Mouse (Mus musculus) heart, postnatal 0 days (tissue): ENCODE data around the gene Dnttip1. TPM values are rescaled to one million over a fixed set of nuclear protein-coding genes. Genes with fewer than 3 reads are reported as not detected.

Source experiments
- ATAC-seq: fragments of 200-750 bp; cut with Nextera tagmentation; 2 replicates; pipeline ENCODE4 v1.8.0; 2017; ENCODE audit warnings: low read depth, moderate number of reproducible peaks, moderate library complexity; ENCODE audit not compliant: insufficient read depth
- DNase-seq: peaks from one replicate; pipeline ENCODE4 v3.0.0-alpha.2; 2016; ENCODE audit warnings: low spot score
- H3K27ac ChIP-seq: fragments of 300-500 bp; sonication (generic); 2 replicates; pipeline ENCODE4 v1.5.1; 2014; ENCODE audit warnings: low read depth, mild to moderate bottlenecking
- H3K27me3 ChIP-seq: fragments of 300-500 bp; sonication (generic); 2 replicates; pipeline ENCODE4 v1.6.1; 2014; ENCODE audit warnings: low read length, mixed read lengths; ENCODE audit not compliant: control insufficient read depth, insufficient read depth
- H3K36me3 ChIP-seq: fragments of 300-500 bp; sonication (generic); replicated peaks from 2 replicates; pipeline ENCODE4 v1.6.1; 2014; ENCODE audit warnings: low read length, mixed read lengths; ENCODE audit not compliant: control insufficient read depth, insufficient read depth
- H3K4me1 ChIP-seq: fragments of 300-500 bp; sonication (generic); 2 replicates; pipeline ENCODE4 v1.6.1; 2014; ENCODE audit warnings: antibody characterized with exemption; ENCODE audit not compliant: control insufficient read depth, insufficient read depth
- H3K4me2 ChIP-seq: fragments of 300-500 bp; sonication (generic); 2 replicates; pipeline ENCODE4 v1.6.1; 2014; ENCODE audit warnings: low read depth, mild to moderate bottlenecking, low read length, moderate library complexity
- H3K4me3 ChIP-seq: fragments of 300-500 bp; sonication (generic); 2 replicates; pipeline ENCODE4 v1.5.1; 2014; ENCODE audit warnings: low read depth, low read length
- H3K9ac ChIP-seq: fragments of 300-500 bp; sonication (generic); replicated peaks from 2 replicates; pipeline ENCODE4 v1.6.1; 2014; ENCODE audit warnings: low read depth, low read length, mixed read lengths
- H3K9me3 ChIP-seq: fragments of 300-500 bp; sonication (generic); replicated peaks from 2 replicates; pipeline ENCODE4 v1.6.1; 2016; ENCODE audit warnings: low read length; ENCODE audit not compliant: control insufficient read depth
- CTCF ChIP-seq: IDR thresholded peaks from 2 replicates; pipeline ENCODE4 v1.5.1; 2016; ENCODE audit warnings: antibody characterized with exemption, control low read depth, low read depth
- EP300 ChIP-seq: IDR thresholded peaks from 2 replicates; pipeline ENCODE4 v1.6.1; 2016; ENCODE audit warnings: antibody characterized with exemption, low read depth
- WGBS: fragments of 180-500 bp; shearing (Covaris S2); extraction: QIAGEN DNeasy Blood & Tissue Kit; methylation state at CpG from one replicate; pipeline ENCODE4 v1.1.7; 2014; 5-methylcytosine and 5-hydroxymethylcytosine counted together
- polyA plus RNA-seq: library from polyadenylated mRNA; unstranded; fragments of >200 nt; fragmentation: Nextera tagmentation; extraction: Ambion mirVana; gene quantifications from 2 replicates; pipeline ENCODE4 v1.2.1, GENCODE M21; 2015
- total RNA-seq: library from RNA; depleted of rRNA; stranded (reverse); fragments of >200 nt; gene quantifications from 2 replicates; pipeline ENCODE4 v1.2.3, GENCODE M21; 2014; ENCODE audit warnings: low replicate concordance

Gene Dnttip1
- total and polyA plus RNA-seq, 2 experiments from 2014 or later = 8.9 to 42.8 TPM

GRCm38 (mm10) chr2:164746693-164747092 lies 910 bp downstream of the Dnttip1 start:
- 34% methylated on average over 8 of the region's 8 CpGs for WGBS
- TF ChIP-seq EP300 = no peak
- no peak for TF ChIP-seq CTCF
- peak overlapping the region; percentile 86 for H3K4me3 ChIP-seq
- H3K27ac ChIP-seq = peak overlapping the region; percentile 79; the same call in 1 of the 2 replicates
- peak overlapping the region; percentile 82 for H3K4me2 ChIP-seq
- H3K27me3 ChIP-seq = no peaks in the 10 kb centered on the region
- DNase-seq (no peak), ATAC-seq (no peak)
- peaks cover 40% of the 10 kb centered on the region for H3K36me3 ChIP-seq
- no peaks in the 10 kb centered on the region for H3K9me3 ChIP-seq
- peak overlapping the region; percentile 90 for H3K9ac ChIP-seq
- peaks cover 14% of the 10 kb centered on the region for H3K4me1 ChIP-seq

- TF ChIP-seq EP300 (no peak), CTCF (no peak)
- no peak for ATAC-seq
- WGBS = 77% methylated on average over 4 of the region's 4 CpGs
- peaks cover 14% of the 10 kb centered on the region for H3K4me1 ChIP-seq
- H3K4me2 ChIP-seq = no peak overlapping the region
- H3K4me3 ChIP-seq = no peak overlapping the region
- H3K27ac ChIP-seq = no peak overlapping the region
- DNase-seq = no peak
- no peaks in the 10 kb centered on the region for H3K27me3 ChIP-seq
- peaks cover 51% of the 10 kb centered on the region for H3K36me3 ChIP-seq
- no peaks in the 10 kb centered on the region for H3K9me3 ChIP-seq
- H3K9ac ChIP-seq = no peak overlapping the region
These were observed 2.4 kb downstream of the Dnttip1 start for GRCm38 (mm10) chr2:164748191-164748590.

GRCm38 (mm10) chr2:164748991-164749390 lies 3.2 kb downstream of the Dnttip1 start:
- ATAC-seq (no peak), DNase-seq (no peak)
- no peaks in the 10 kb centered on the region for H3K9me3 ChIP-seq
- H3K27me3 ChIP-seq = no peaks in the 10 kb centered on the region
- WGBS = 87% methylated on average over 6 of the region's 6 CpGs
- peaks cover 59% of the 10 kb centered on the region for H3K36me3 ChIP-seq
- no peak for TF ChIP-seq CTCF
- peaks cover 19% of the 10 kb centered on the region for H3K4me1 ChIP-seq
- no peak overlapping the region for H3K4me3 ChIP-seq
- no peak overlapping the region for H3K27ac ChIP-seq
- no peak overlapping the region for H3K4me2 ChIP-seq
- no peak overlapping the region for H3K9ac ChIP-seq

- Histone ChIP-seq H3K36me3 (peaks cover 90% of the 10 kb centered on the region), H3K9ac (no peak overlapping the region), H3K4me1 (peaks cover 10% of the 10 kb centered on the region; the same call in 1 of the 2 replicates), H3K27me3 (no peaks in the 10 kb centered on the region), H3K9me3 (no peaks in the 10 kb centered on the region), H3K4me2 (no peak overlapping the region), H3K27ac (no peak overlapping the region), H3K4me3 (no peak overlapping the region)
- WGBS = 95% methylated on average over 2 of the region's 2 CpGs
- TF ChIP-seq CTCF (no peak), EP300 (no peak)
- DNase-seq (no peak), ATAC-seq (no peak)
These were observed 6.7 kb downstream of the Dnttip1 start for GRCm38 (mm10) chr2:164752454-164752853.

- 65% methylated on average over 11 of the region's 11 CpGs for WGBS
- H3K36me3 ChIP-seq = peaks cover 92% of the 10 kb centered on the region
- H3K27me3 ChIP-seq = no peaks in the 10 kb centered on the region
- H3K9me3 ChIP-seq = no peaks in the 10 kb centered on the region
- peaks cover 10% of the 10 kb centered on the region; the same call in 1 of the 2 replicates for H3K4me1 ChIP-seq
- H3K27ac ChIP-seq = peak overlapping the region; percentile 90
- DNase-seq (no peak), ATAC-seq (no peak)
- no peak overlapping the region; the same call in 1 of the 2 replicates for H3K9ac ChIP-seq
- no peak overlapping the region for H3K4me2 ChIP-seq
- TF ChIP-seq EP300 (no peak), CTCF (no peak)
- no peak overlapping the region for H3K4me3 ChIP-seq
These were observed 8.3 kb downstream of the Dnttip1 start for GRCm38 (mm10) chr2:164754105-164754504.

GRCm38 (mm10) chr2:164754800-164755199 lies 9.0 kb downstream of the Dnttip1 start:
- H3K4me3 ChIP-seq = no peak overlapping the region
- H3K27me3 ChIP-seq = no peaks in the 10 kb centered on the region
- peak; percentile 93 for ATAC-seq
- 35% methylated on average over 2 of the region's 2 CpGs for WGBS
- TF ChIP-seq CTCF = no peak
- no peak for TF ChIP-seq EP300
- H3K4me2 ChIP-seq = no peak overlapping the region
- H3K9me3 ChIP-seq = no peaks in the 10 kb centered on the region
- H3K4me1 ChIP-seq = peaks cover 10% of the 10 kb centered on the region; the same call in 1 of the 2 replicates
- peak overlapping the region; percentile 90 for H3K27ac ChIP-seq
- H3K9ac ChIP-seq = peak overlapping the region; percentile 15; the same call in 1 of the 2 replicates
- peaks cover 93% of the 10 kb centered on the region for H3K36me3 ChIP-seq
- peak; percentile 91 for DNase-seq
